Mouse (Mus musculus): ENCODE data around the gene Bcas3.
"Not testable (repeated sequence)": the region's sequence is repeated elsewhere in the genome, so short reads cannot be mapped to it uniquely, and the experiment has no call there.

The Bcas3 gene

DNA sequence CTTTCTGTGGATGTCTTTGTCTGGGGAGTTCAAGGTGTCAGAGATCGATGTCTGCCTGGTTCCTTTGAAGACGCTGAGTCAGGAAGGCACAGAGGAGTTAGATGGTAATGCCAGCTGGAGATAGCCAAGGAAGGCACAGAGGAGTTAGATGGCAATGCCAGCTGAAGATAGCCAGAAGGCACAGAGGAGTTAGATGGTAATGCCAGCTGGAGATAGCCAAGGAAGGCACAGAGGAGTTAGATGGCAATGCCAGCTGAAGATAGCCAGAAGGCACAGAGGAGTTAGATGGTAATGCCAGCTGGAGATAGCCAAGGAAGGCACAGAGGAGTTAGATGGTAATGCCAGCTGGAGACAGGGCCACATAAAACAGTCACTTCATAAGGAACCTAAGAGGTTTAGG is 363.8 kb downstream of the Bcas3 start:
- DNase-seq: not testable (repeated sequence)

DNA sequence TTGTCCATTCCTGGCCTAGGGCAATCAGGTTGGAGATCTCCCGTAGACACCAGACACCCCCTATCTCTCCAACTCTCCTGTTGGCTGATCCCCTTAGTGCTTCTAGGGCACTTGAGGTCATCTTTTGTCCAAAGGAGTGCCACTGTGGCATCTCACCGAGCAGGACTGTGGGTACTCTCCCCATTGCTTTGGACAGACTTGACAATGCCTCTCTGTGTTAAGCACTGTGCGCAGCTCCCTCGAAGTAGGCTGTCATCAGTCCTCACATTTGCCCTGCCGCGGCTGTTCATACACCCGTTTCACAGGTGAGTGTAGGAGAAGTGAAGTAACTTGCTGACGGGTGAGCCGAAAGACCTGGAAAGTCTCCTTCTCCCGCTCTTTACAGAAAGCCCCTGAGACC is 366.1 kb downstream of the Bcas3 start:
- DNase-seq: no peak

DNA sequence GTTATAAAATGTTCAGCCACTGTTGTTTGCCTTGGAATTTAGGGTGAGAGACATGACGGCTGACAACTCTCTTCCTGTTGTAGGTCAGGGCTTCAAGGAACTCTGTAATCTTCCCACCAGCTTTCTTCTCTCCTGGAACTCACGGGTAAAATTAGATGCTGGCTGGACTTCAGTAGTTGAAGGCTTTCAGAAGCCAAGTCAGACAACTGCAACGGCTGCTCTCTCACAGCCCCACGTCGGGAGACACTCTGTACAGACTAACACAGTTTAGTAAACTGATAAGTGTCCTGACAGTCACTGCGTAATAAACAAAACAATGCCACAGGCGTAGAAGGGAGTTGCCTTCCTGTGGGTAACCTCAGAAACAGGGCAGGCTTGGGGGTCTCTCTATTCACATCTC is 366.8 kb downstream of the Bcas3 start:
- no peak for DNase-seq

DNA sequence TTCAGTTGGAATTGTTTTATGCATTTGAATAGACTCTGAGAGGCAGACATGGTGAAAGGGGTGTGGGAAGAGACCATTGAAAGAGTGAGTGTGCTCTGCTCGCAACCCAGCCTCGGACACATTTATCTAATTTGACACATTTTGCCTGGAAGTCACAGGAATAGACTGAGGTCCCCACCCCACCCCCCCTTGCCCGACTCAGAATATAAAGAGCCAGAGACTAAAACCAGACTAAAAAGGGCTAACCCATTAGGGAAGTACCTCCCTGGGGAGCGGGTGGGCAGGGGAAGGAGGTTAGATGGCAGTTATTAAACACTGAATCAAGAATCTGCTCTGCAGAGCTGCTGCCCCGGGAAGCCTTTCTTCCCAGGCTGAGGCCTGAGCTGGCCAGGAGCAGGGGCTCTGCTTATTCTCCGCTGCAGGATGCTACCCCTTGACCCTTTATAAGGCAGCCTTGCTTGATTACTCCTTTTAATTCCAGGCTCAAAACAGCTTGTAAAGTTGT is 367.4 kb downstream of the Bcas3 start:
- DNase-seq: peak; percentile 36

DNA sequence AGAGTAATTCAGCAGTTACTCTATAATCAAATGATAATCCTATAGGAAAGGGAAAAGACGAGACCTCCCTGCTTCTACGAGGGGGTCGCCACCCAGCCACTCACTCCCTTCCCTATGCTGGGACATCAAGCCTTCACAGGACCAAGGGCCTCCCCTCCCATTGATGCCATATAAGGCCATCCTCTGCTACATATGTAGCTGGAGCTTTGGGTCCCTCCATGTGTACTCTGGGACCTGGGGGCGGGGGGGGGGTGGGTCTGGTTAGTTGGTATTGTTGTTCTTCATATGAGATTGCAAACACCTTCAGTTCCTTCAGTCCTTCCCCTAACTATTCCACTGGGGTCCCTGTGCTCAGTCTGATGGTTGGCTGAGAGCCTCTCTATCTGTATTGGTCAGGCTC is 369.0 kb downstream of the Bcas3 start:
- no peak for DNase-seq

DNA sequence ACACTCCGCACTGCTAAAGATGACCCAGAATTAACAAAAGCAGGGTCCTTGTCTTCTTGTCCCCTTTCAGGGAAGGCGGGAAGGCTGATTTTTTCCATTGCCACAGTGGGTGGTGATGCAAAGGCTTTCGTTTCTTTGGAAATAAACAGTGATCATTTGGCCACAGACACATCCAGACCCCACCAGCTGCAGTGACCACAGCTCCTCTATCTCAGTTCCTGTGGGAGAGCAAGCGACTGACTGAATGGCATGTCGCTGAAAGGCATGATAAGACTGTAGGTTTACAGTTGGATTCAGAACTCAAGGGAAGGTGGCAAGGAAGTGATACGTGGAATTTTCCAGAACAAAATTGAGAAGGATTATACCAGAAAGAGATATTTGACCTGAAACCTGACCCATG is 371.2 kb downstream of the Bcas3 start:
- no peak for DNase-seq

DNA sequence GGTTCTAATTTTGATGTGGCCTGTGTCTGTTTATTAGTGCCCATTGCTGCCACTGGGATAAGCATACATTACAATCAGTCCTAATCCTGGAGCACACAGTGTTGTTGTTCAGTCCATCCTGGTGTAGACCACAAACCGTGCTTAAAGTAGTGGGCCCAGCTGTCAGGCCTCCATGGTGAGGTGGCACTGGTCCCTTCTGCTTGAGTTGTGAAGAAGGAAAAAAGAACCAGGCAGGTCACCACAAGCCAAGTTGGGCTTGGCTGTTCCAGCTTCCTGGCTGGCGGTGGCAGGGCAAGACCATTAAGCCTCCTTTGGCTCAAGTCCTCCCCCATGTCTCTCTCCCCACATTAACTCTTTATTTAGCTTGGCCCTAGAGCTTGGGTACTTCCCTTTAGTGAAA is 376.8 kb downstream of the Bcas3 start:
- no peak for DNase-seq

DNA sequence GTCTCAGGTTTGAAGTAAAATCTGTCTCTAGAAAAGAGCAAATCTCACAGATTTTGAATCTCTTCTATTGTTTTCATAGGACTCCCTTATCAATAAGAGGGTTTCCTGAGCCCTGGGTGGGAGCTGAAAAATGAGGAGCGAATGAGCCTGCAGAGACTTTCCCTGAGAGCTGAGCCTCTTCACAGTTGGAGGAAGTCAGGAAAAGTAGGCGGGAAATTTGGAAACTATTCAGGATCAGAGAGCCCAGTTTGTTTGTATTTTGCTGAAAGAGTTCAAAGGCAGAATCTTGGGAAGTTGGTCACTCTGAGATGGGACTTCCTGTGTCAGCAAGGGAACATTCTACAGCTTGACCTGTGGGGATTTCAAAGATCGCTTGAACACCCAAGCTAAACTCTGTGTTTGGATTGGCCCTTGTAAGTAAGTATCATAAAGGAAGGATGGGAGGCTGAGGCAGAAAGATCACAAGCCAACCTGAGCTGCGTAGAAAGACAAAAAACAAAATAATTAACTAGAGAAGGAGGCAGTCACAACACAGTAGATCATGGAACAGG is 379.6 kb downstream of the Bcas3 start:
- DNase-seq: no peak

DNA sequence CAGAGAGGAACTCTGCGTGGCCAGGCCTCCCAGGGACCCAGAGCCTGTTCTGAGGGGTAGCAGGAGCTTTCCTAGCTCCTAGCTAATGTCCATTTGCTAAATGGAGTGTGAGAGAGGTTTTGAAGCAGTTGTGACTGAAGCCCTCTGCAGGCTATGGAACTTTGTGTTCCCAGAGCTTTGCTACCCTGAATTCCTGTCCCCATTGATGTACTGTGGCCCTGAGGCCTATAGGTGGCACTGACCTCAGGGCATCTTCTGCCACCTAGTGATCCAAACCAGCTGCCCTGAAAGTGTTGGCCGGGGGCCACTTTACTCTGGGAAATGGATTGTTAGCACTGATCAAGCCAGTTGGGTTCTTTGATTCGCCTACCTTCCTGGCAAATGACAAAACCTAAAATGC is 380.6 kb downstream of the Bcas3 start:
- no peak for DNase-seq

DNA sequence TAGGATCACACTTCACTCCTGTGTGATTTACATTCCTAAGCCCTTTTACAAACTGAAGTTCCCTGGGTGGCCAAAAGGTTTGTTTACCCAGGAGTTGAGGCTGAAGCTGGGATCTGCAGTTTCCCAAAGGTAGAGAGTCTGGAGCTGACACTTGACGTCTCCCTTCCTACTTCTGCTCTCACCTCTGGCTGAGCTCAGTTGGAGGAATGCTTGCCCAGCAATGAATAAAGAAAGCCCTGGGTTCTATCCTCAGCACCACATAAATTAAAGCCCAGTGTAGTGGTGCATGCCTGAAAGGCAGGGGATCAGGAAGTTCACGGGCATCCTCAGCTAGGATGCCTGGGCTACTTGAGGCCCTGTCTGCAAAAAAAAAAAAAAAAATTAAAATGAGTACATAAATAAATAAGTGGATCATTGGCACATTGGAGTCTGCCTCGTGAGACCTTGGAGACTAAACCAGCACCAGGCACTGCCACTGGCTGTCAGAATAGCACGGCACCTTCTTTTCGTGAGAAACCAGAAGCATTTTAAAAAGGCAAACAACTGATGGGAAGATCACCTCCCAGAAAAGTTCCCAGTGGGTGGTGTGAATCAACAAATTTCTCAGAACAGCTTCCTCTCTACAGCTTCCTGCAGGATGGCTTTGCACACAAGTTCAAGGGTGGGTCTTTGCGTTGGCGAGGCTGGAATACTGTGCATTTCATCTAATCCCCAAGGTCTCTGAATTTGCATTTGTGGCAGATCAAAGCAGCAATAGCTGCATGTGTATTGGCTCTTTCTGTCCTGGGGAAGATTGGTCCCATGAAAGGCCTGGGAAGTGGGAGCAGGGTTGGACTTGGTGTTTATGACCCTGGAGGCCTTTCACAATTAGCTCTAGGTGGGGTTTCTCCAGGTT is 381.6 kb downstream of the Bcas3 start:
- DNase-seq: no peak

DNA sequence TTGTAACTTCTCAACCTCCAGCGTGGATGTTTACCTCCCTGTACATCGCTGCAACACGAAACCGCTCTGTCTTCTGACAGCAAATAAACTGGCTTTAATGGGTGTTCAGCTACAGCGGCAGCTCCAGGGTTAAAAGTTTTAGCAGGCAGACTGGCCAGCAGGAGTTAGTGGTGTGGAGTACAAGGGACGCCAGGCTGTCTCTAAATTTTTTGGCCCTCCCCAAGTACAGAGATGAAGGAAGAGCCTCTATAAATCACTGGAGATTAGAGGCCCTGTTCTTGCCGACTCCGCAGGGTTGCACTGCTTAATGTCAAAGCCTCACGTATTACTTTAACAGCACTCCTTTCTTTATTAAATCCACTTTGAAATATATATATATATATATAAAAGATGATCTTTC is 384.3 kb downstream of the Bcas3 start:
- DNase-seq: no peak

DNA sequence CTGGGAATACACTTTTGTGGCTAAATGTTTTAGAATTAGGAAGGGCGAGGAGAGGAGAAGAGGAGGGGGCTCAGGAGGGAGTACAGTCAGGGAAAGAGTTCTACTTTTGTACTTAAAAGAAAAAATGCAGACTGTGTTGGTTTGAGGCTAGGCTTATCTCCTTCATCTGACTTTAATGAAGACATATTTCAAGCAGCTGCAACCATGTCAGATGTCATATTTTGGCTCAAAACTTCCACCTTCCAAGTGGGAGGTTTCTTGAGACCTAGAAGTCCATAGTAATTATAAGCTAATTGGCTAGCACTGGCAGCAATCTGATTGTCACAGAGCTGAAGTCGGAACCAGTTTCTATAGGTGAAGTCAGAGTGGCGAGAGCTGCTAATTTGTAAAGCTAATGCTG is 384.9 kb downstream of the Bcas3 start:
- DNase-seq: no peak

DNA sequence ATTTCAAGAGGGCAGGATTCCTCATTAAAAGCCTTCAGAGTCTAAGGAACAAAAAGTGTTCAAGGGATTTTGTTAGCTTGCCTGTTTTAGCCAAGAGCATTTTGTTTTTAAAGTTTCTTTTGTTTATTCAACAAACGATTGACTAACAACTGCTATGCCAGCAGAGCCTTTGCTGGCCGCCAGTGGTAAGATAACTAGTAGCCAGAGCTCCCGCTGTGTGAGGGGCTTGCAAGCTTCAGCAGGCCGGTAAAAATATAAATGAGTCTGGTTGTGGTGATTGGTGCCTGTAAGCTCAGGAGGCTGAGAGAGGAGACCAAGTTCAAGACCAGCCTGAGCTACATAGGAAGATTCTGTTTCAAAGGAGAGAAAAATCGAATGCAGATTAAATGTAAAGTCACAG is 385.6 kb downstream of the Bcas3 start:
- no peak for DNase-seq

DNA sequence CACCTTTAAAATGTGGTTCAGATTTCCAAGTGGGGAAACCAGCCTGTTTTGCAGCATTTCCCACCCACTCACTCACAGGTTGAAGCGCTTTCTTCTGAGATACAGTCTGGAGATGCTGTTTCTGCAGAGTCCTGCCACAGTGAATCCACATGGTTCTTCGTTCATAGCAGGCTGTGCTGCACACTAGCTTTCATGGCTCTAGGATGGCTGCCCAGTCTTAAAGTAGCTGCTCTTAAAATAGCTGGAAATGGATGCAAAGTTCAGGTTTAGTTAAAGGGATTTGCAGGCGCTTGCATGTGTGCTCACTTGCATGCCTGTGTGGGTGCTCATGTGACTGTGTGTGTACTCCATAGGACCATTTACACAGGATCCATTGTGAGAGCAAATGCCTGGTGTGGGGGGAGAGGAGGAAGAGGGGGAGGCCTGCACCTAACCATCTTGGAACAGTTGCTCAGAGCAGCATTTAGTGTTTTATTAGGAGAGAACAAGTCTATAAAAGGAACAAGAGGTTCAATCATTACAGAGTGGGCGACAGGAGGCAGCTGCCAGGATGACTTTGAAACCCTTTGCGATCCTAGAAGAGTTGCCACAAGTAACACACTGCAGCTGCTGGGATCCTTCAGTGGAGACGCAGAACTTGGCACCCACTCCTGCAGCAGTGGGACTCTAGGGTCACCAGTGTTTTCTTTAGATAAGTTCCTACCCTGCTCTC is 386.5 kb downstream of the Bcas3 start:
- no peak for DNase-seq

DNA sequence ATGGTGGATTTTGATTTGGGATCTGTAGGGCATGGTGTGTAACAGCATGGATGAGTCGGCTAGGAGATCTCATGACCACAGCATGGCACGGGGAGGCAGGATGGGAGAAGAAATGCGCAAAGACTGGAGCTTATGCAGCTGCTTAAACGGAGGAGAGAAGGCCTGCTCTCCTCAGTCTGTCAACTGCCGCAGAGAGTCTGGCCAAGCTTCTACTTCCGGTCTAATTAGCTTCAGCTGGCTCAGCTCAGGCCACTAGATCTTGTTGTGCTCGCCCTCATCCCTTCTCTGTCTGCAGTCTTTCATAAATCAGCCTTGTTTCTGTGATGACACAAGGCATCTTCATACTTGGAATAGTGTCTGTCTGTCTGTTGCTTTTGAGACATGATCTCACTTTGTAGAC is 393.4 kb downstream of the Bcas3 start:
- DNase-seq: no peak

DNA sequence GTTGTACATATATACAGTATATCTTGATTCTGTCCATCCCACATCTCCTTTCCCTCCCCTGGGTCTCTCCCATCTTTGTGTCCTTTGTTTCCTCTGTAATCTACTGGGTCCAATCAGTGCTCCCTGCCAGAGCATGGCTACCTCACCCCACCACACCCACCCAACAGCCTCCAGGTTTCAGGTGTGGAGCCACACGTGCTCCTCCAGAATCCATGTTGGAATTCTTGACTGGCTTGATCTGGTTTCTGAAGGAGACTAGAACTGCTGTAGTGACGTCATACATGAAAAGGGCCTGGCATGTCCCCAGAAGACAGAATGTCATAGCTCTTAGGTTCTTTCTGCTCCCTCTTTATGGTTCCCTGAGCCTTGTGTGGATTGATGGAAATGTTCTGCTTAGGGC is 395.9 kb downstream of the Bcas3 start:
- DNase-seq: no peak

DNA sequence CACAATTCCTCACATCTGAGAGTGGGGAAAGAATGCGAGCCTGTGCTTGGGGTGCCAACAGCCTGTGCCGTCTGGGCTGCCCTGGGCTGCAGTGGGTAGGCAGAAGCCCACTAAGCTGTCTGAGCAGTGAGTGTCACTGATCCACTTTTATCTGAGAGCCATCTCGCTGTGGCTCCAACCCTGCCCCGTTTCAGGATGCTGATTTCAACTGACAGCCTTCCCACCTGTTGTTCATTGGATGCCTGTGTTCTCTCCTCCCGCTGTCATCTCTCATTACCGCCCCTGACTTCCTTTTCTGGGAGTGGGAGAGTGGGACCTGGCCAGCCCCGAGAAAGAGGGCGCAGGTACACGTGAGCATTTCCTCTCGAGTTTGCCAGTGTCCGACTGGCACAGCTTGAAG is 398.2 kb downstream of the Bcas3 start:
- DNase-seq: no peak

DNA sequence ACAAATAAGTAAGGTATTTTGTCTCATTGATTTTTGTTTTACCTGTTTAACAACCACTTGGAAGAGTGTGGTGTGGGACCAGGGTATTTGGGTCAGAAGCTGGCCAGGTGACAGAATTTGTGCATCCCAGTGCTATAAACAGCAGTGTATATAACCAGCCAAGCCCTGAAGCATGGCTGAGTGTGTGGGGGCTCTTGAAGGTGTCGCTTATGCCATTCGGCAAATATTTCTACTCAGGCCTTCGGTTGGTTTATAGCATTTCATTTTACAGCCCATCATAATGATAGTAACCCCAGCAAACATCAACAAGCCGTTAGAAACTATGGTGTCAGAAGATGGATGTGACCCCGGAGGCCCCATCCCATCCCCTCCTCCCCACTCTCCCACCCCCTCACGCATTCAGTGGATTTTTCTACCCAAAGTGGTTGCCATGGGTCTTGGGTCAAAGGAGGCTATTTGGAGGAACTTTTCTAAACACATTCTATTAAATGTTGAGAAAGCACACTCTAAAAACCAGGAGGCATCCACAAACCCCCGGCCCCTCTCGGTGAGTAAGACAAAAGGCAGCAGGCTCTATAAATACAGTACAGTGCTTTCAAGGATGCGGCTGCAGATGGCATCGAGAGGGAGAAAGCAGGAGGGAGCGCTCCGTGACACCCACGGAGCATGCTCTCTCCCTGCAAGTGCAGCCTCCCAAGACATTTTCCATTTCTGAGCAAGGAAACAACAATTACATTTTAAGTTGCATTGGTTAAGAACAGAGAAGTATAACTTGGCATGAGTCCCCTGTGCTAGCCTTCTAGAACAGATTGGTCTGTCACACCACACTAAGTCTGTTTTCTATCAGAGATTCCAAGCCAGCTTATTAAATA is 401.9 kb downstream of the Bcas3 start:
- DNase-seq: no peak

DNA sequence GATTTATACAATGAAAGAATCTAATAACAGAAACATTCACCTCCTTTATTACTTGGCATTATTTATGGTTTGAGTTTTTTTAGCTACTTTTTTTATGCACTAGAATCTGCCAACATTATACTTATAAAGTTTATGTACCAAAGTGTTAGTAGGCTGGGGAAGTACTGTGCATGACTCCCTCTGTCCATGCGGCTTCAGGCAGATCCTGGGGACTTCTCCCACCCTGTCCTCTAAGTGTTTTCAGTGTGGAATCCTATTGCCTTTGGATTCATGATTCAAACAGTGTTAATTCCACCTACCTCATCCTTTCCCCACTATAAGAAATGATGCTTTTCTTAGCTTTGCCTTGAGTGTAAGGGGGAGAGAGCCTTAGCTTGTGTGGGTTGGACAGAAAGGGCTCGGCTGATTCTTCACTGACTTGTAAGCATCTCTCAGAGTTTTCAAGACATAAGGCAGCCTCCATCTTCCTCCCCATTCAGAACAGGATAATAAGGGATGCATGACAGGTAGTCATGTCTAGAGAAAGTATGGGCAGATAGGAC is 402.6 kb downstream of the Bcas3 start:
- no peak for DNase-seq

DNA sequence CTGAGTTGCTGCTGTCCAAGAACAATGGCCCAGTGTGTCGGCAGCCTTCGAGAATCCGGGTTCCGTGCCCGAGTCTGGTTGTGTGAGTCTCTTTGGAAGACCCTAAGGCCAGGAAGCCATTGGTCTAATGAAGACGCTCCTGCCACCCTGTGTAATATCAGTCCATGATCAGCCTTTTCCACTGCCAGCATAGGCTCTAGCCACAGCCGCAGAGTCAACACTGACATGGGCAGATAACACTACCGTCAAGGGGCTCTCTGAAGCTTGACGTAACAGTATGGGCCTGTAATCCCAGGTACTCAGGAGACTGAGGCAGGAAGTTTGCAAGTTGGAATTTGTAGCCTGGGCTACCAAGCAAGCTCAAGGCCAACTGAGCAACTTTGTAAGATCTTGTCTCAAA is 405.9 kb downstream of the Bcas3 start:
- DNase-seq: peak; percentile 50

DNA sequence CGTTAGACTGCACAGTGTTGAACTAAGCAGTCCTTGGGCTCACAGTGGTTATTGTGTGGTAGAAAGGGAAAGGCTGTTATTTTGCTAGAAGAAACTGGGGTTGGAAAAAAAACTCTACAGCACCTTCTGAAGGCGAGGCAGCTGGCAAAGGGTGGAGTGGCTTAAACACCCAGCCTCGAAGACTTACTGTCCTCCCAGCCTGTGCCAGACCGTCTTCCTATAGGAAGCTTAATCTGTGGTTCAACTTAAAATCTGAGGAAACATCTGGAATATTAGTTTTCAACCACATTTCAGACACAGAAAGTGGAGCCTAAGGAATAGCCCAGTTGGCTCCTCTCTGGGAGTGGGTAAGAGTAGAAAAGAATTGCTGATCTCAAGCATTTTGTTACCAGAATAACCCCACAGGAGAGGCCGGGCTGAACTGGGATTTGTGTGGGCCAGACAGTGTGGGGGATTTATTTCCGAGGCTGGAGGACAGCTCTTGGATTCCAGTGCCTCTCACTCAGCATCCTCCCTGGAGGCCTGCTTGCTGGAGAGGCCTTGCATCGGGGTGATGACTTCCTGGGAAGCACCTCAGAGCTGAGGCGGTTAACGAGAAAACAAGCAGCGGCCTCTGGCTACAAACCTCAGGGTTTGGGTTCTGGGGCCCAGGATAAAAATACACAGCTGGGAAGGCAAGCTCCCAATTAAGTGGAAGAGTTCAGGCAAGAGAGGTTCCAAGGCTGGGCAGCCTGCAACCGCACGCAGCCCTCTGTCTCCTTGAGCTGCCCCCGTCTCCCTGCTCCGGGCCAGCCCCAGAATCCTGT is 406.9 kb downstream of the Bcas3 start:
- no peak for DNase-seq

Data from liver (tissue).